Mouse (Mus musculus): ENCODE measurements around the gene Lrrc59. TPM values are rescaled to one million over a fixed set of nuclear protein-coding genes. Genes with fewer than 3 reads are reported as not detected.
"Not testable (repeated sequence)": the region's sequence is repeated elsewhere in the genome, so short reads cannot be mapped to it uniquely, and the experiment has no call there.

Lrrc59 gene
- polyA plus RNA-seq, 1 experiment from 2014 or later = 232 TPM

- no peak; the same call in none of the 2 replicates for ATAC-seq
- Histone ChIP-seq H3K27ac (0 out of 2 replicates have a peak overlapping the region, but pooled peaks have one; percentile 23), H3K9ac (0 out of 2 replicates have a peak overlapping the region, but pooled peaks have one; percentile 23), H3K27me3 (replicated peaks) (no peaks in the 10 kb centered on the region), H3K4me2 (replicated peaks) (peak overlapping the region; percentile 81), H3K36me3 (no peaks in the 10 kb centered on the region), H3K4me3 (replicated peaks) (peak overlapping the region; percentile 92), H3K4me1 (replicated peaks) (peaks cover 26% of the 10 kb centered on the region), H3K9me3 (no peaks in the 10 kb centered on the region)
- WGBS = 33% methylated on average over 15 of the region's 15 CpGs
Observed at GRCm38 (mm10) chr11:94677607-94678145, 48.1 kb downstream of the Lrrc59 start.

- ATAC-seq = no peak
- no peaks in the 10 kb centered on the region for H3K9me3 ChIP-seq
- H3K36me3 ChIP-seq = no peaks in the 10 kb centered on the region
- H3K9ac ChIP-seq = no peak overlapping the region
- no peaks in the 10 kb centered on the region for H3K27me3 ChIP-seq (replicated peaks)
- H3K4me1 ChIP-seq (replicated peaks) = peaks cover 13% of the 10 kb centered on the region
- H3K4me3 ChIP-seq (replicated peaks) = no peak overlapping the region
- H3K4me2 ChIP-seq (replicated peaks) = no peak overlapping the region
- H3K27ac ChIP-seq = no peak overlapping the region
Observed at GRCm38 (mm10) chr11:94680639-94681038, 51.1 kb downstream of the Lrrc59 start.

GRCm38 (mm10) chr11:94681640-94682039, 52.1 kb downstream of the Lrrc59 start:
- Histone ChIP-seq H3K9me3 (no peaks in the 10 kb centered on the region), H3K4me2 (replicated peaks) (no peak overlapping the region), H3K9ac (no peak overlapping the region), H3K4me1 (replicated peaks) (0 out of 2 replicates have a peak, but pooled peaks cover 3% of the 10 kb centered on the region), H3K27me3 (replicated peaks) (no peaks in the 10 kb centered on the region), H3K4me3 (replicated peaks) (no peak overlapping the region), H3K27ac (no peak overlapping the region), H3K36me3 (no peaks in the 10 kb centered on the region)
- no peak for ATAC-seq
- 71% methylated on average over 4 of the region's 4 CpGs for WGBS

GRCm38 (mm10) chr11:94682427-94682826, 52.9 kb downstream of the Lrrc59 start:
- no peak overlapping the region for H3K9ac ChIP-seq
- no peak overlapping the region for H3K4me3 ChIP-seq (replicated peaks)
- H3K9me3 ChIP-seq = no peaks in the 10 kb centered on the region
- H3K4me2 ChIP-seq (replicated peaks) = no peak overlapping the region
- no peaks in the 10 kb centered on the region for H3K27me3 ChIP-seq (replicated peaks)
- no peak overlapping the region for H3K27ac ChIP-seq
- no peak for ATAC-seq
- H3K36me3 ChIP-seq = no peaks in the 10 kb centered on the region
- 86% methylated on average over 7 of the region's 7 CpGs for WGBS
- H3K4me1 ChIP-seq (replicated peaks) = 0 out of 2 replicates have a peak, but pooled peaks cover 3% of the 10 kb centered on the region

- Histone ChIP-seq H3K9ac (no peak overlapping the region), H3K9me3 (no peaks in the 10 kb centered on the region), H3K36me3 (no peaks in the 10 kb centered on the region), H3K4me3 (replicated peaks) (no peak overlapping the region), H3K4me2 (replicated peaks) (no peak overlapping the region), H3K27me3 (replicated peaks) (no peaks in the 10 kb centered on the region), H3K4me1 (replicated peaks) (no peaks in the 10 kb centered on the region), H3K27ac (no peak overlapping the region)
- no peak for ATAC-seq
- WGBS = 83% methylated on average over 6 of the region's 6 CpGs
Observed at GRCm38 (mm10) chr11:94687178-94687577, 57.6 kb downstream of the Lrrc59 start.

- H3K9me3 ChIP-seq; H3K4me3 ChIP-seq (replicated peaks); H3K4me1 ChIP-seq (replicated peaks); H3K36me3 ChIP-seq; H3K9ac ChIP-seq; H3K27me3 ChIP-seq (replicated peaks); H3K27ac ChIP-seq; H3K4me2 ChIP-seq (replicated peaks); ATAC-seq: not testable (repeated sequence)
Observed at GRCm38 (mm10) chr11:94692502-94692901, 62.9 kb downstream of the Lrrc59 start.

Other genes with a start within 250 kb of the Lrrc59 start
- 1.5 and 2.6 TPM in 2 replicates for gene Abcc3, start 236.8 kb upstream of the Lrrc59 start, polyA plus RNA-seq (2015; fragmentation: Nextera tagmentation; extraction: Ambion mirVana)
- gene Cacna1g, start 155.6 kb upstream of the Lrrc59 start, polyA plus RNA-seq (2015; fragmentation: Nextera tagmentation; extraction: Ambion mirVana) = 5.2 and 7.9 TPM in 2 replicates
- gene Spata20, start 143.6 kb upstream of the Lrrc59 start, polyA plus RNA-seq (2015; fragmentation: Nextera tagmentation; extraction: Ambion mirVana) = 0.06 TPM in 1 of 2 replicates, not detected in the other
- 2.1 and 3.3 TPM in 2 replicates for gene Epn3, start 129.8 kb upstream of the Lrrc59 start, polyA plus RNA-seq (2015; fragmentation: Nextera tagmentation; extraction: Ambion mirVana)
- 2.0 and 2.2 TPM in 2 replicates for gene Mycbpap, start 108.0 kb upstream of the Lrrc59 start, polyA plus RNA-seq (2015; fragmentation: Nextera tagmentation; extraction: Ambion mirVana)
- gene Rsad1, start 80.5 kb upstream of the Lrrc59 start, polyA plus RNA-seq (2015; fragmentation: Nextera tagmentation; extraction: Ambion mirVana) = 2.8 and 3.4 TPM in 2 replicates
- 1.0 and 1.4 TPM in 2 replicates for gene Chad, start 64.7 kb upstream of the Lrrc59 start, polyA plus RNA-seq (2015; fragmentation: Nextera tagmentation; extraction: Ambion mirVana)
- gene Acsf2, start 27.9 kb upstream of the Lrrc59 start, polyA plus RNA-seq (2015; fragmentation: Nextera tagmentation; extraction: Ambion mirVana) = 3.0 and 4.2 TPM in 2 replicates
- gene Mrpl27, start 24.0 kb downstream of the Lrrc59 start, polyA plus RNA-seq (2015; fragmentation: Nextera tagmentation; extraction: Ambion mirVana) = 134 and 148 TPM in 2 replicates
- 16.2 and 18.0 TPM in 2 replicates for gene Eme1, start 24.2 kb downstream of the Lrrc59 start, polyA plus RNA-seq (2015; fragmentation: Nextera tagmentation; extraction: Ambion mirVana)
- gene Xylt2, start 47.7 kb downstream of the Lrrc59 start, polyA plus RNA-seq (2015; fragmentation: Nextera tagmentation; extraction: Ambion mirVana) = 16.1 and 16.6 TPM in 2 replicates
- gene Gm11541, start 74.7 kb downstream of the Lrrc59 start, polyA plus RNA-seq (2015; fragmentation: Nextera tagmentation; extraction: Ambion mirVana) = 0.43 and 0.54 TPM in 2 replicates
- gene Cdc34b, start 112.0 kb downstream of the Lrrc59 start, polyA plus RNA-seq (2015; fragmentation: Nextera tagmentation; extraction: Ambion mirVana) = 0.14 TPM in 1 of 2 replicates, not detected in the other
- gene Tmem92, start 152.9 kb downstream of the Lrrc59 start, polyA plus RNA-seq (2015; fragmentation: Nextera tagmentation; extraction: Ambion mirVana) = 0.06 TPM in 1 of 2 replicates, not detected in the other

All from intestine, embryonic 15.5 days (tissue).